Mouse (Mus musculus): ENCODE data around the gene Clpb. TPM values are rescaled to one million over a fixed set of nuclear protein-coding genes. Genes with fewer than 3 reads are reported as not detected.

The Clpb gene
- polyA plus RNA-seq, 1 experiment from 2014 or later, result 21.3 TPM

DNA sequence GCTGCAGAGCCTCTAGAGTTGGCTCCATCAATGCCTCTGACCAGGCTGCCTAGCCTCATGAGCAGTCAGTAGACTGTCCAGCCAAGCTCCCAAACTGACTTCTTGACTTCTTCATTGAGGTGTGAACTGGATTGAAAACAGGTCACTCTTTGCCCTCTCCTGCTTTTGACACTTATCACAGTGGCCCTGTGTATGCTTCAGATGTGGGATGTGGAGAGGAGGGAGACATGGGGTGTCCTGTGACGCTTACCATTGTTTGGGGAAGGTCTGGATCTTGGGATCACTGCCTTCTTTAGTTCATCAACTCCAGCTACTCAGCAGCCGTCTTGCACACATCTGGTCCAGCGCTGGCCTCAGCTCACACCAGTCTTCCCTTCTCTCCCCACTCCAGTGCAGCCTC is 36.9 kb downstream of the Clpb start:
- Histone ChIP-seq H3K36me3 (ENCODE audit: control insufficient read depth, insufficient read depth) (no peaks in the 10 kb centered on the region), H3K9ac (ENCODE audit: low read depth, low read length) (no peak overlapping the region), H3K27me3 (ENCODE audit: control insufficient read depth, insufficient read depth, low read depth, low read length) (no peaks in the 10 kb centered on the region), H3K9me3 (replicated peaks; ENCODE audit: control insufficient read depth, low read length) (no peaks in the 10 kb centered on the region), H3K27ac (ENCODE audit: low read length) (no peak overlapping the region), H3K4me2 (ENCODE audit: low read depth, low read length) (no peak overlapping the region), H3K4me1 (ENCODE audit: control insufficient read depth, low read depth, low read length) (peaks cover 11% of the 10 kb centered on the region), H3K4me3 (ENCODE audit: low read depth, low read length) (no peak overlapping the region)
- no peak for ATAC-seq (ENCODE audit: low read depth)
- 72% methylated on average over 3 of the region's 3 CpGs for WGBS (ENCODE audit: insufficient replicate concordance)

DNA sequence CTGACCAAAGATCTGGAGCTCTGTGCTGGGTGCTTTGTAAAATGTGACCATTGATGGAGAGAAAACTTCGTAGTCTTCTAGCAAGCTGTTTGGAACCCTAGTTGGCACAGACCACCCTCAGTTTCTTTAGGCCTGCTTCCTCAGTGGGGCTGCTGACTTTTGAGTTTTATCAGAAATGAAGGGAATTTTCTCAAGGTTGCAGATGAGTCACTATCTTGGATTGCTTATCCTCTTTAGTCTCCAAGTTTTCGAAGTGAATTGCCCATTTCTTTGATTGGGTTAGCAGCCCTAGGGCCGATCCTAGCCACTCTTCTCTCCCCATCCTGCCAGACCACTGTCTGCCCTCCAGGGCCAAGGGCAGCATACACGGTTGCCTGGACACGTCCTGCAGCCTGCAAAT is 39.3 kb downstream of the Clpb start:
- no peak overlapping the region for H3K27ac ChIP-seq (ENCODE audit: low read length)
- H3K27me3 ChIP-seq (ENCODE audit: control insufficient read depth, insufficient read depth, low read depth, low read length), result no peaks in the 10 kb centered on the region
- no peak overlapping the region for H3K4me2 ChIP-seq (ENCODE audit: low read depth, low read length)
- ATAC-seq (ENCODE audit: low read depth), result no peak
- H3K36me3 ChIP-seq (ENCODE audit: control insufficient read depth, insufficient read depth), result no peaks in the 10 kb centered on the region
- no peak overlapping the region for H3K4me3 ChIP-seq (ENCODE audit: low read depth, low read length)
- no peak overlapping the region for H3K9ac ChIP-seq (ENCODE audit: low read depth, low read length)
- H3K4me1 ChIP-seq (ENCODE audit: control insufficient read depth, low read depth, low read length), result peaks cover 2% of the 10 kb centered on the region; the same call in 1 of the 2 replicates
- WGBS (ENCODE audit: insufficient replicate concordance), result 68% methylated on average over 5 of the region's 5 CpGs
- no peaks in the 10 kb centered on the region for H3K9me3 ChIP-seq (replicated peaks; ENCODE audit: control insufficient read depth, low read length)

DNA sequence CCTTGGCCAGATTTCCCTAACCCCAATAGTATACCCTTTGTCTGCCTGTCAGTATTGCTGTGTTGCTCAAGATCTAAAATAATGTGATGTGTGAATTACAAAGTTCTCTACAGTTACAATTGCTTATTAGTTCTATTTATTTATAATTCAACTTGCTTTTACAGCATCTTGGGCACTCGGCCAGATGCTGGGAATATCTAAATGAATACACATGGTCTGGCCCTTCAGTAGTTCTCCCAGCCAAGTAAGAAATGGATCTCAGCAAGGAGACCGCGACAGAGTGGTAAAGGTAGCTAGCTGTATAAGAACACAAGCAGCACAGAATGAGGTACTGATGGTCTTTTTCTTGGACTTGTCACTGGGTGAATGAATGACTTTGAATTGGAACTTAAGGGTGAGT is 46.2 kb downstream of the Clpb start:
- Histone ChIP-seq H3K36me3 (ENCODE audit: control insufficient read depth, insufficient read depth) (no peaks in the 10 kb centered on the region; the same call in 1 of the 2 replicates), H3K4me3 (ENCODE audit: low read depth, low read length) (no peak overlapping the region), H3K9me3 (replicated peaks; ENCODE audit: control insufficient read depth, low read length) (no peaks in the 10 kb centered on the region), H3K4me2 (ENCODE audit: low read depth, low read length) (no peak overlapping the region), H3K27me3 (ENCODE audit: control insufficient read depth, insufficient read depth, low read depth, low read length) (no peaks in the 10 kb centered on the region), H3K9ac (ENCODE audit: low read depth, low read length) (no peak overlapping the region), H3K27ac (ENCODE audit: low read length) (no peak overlapping the region), H3K4me1 (ENCODE audit: control insufficient read depth, low read depth, low read length) (no peaks in the 10 kb centered on the region)
- 77% methylated on average over 3 of the region's 3 CpGs for WGBS (ENCODE audit: insufficient replicate concordance)
- no peak for ATAC-seq (ENCODE audit: low read depth)

- no peaks in the 10 kb centered on the region for H3K4me1 ChIP-seq (ENCODE audit: control insufficient read depth, low read depth, low read length)
- H3K9ac ChIP-seq (ENCODE audit: low read depth, low read length), result no peak overlapping the region
- no peak for ATAC-seq (ENCODE audit: low read depth)
- no peak overlapping the region for H3K4me2 ChIP-seq (ENCODE audit: low read depth, low read length)
- WGBS (ENCODE audit: insufficient replicate concordance), result 42% methylated on average over 5 of the region's 5 CpGs
- H3K27ac ChIP-seq (ENCODE audit: low read length), result no peak overlapping the region
- H3K4me3 ChIP-seq (ENCODE audit: low read depth, low read length), result no peak overlapping the region
- no peaks in the 10 kb centered on the region for H3K9me3 ChIP-seq (replicated peaks; ENCODE audit: control insufficient read depth, low read length)
- no peaks in the 10 kb centered on the region; the same call in 1 of the 2 replicates for H3K36me3 ChIP-seq (ENCODE audit: control insufficient read depth, insufficient read depth)
- no peaks in the 10 kb centered on the region for H3K27me3 ChIP-seq (ENCODE audit: control insufficient read depth, insufficient read depth, low read depth, low read length)
Measured at GRCm38 (mm10) chr7:101710236-101710635, 46.8 kb downstream of the Clpb start.

DNA sequence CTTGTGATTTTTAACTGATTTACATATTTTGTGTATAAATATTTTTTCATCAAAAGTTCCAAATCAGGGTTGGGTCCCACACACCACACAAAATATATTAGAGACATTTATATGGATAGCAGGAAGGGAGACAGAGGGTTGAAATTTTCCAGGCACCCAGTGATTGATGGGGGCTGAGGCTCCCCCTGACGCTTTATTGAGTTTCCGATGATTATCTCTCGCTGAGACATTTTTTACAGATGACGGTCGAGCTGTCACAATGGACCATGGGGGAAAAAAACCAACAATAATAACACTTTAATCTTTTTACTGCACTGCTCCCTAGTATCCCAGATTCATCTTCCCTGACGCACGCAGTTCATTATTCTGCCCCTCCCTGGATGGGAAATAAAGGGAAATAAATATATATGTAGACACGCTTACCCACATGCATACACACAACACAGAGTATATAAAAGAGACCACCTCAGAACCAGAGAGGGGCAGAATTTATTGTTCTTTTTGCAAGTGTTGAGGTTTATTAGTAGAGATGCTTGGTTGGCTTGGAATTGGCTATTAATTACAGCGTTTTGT is 50.5 kb downstream of the Clpb start:
- WGBS (ENCODE audit: insufficient replicate concordance), result 78% methylated on average over 9 of the region's 9 CpGs

GRCm38 (mm10) chr7:101715041-101715551 is 51.7 kb downstream of the Clpb start:
- Histone ChIP-seq H3K4me3 (ENCODE audit: low read depth, low read length) (no peak overlapping the region), H3K4me1 (ENCODE audit: control insufficient read depth, low read depth, low read length) (no peaks in the 10 kb centered on the region), H3K9me3 (replicated peaks; ENCODE audit: control insufficient read depth, low read length) (no peaks in the 10 kb centered on the region), H3K9ac (ENCODE audit: low read depth, low read length) (no peak overlapping the region), H3K4me2 (ENCODE audit: low read depth, low read length) (no peak overlapping the region), H3K36me3 (ENCODE audit: control insufficient read depth, insufficient read depth) (no peaks in the 10 kb centered on the region), H3K27ac (ENCODE audit: low read length) (no peak overlapping the region), H3K27me3 (ENCODE audit: control insufficient read depth, insufficient read depth, low read depth, low read length) (no peaks in the 10 kb centered on the region)
- 65% methylated on average over 5 of the region's 5 CpGs for WGBS (ENCODE audit: insufficient replicate concordance)
- ATAC-seq (ENCODE audit: low read depth), result no peak

More for the DNA sequence above, 50.5 kb downstream of the Clpb start:
- H3K4me3 ChIP-seq (ENCODE audit: low read depth, low read length), result no peak overlapping the region
- ATAC-seq (ENCODE audit: low read depth), result no peak
- no peak overlapping the region for H3K4me2 ChIP-seq (ENCODE audit: low read depth, low read length)
- no peaks in the 10 kb centered on the region for H3K27me3 ChIP-seq (ENCODE audit: control insufficient read depth, insufficient read depth, low read depth, low read length)
- H3K9ac ChIP-seq (ENCODE audit: low read depth, low read length), result no peak overlapping the region
- no peak overlapping the region for H3K27ac ChIP-seq (ENCODE audit: low read length)
- H3K9me3 ChIP-seq (replicated peaks; ENCODE audit: control insufficient read depth, low read length), result no peaks in the 10 kb centered on the region
- H3K4me1 ChIP-seq (ENCODE audit: control insufficient read depth, low read depth, low read length), result no peaks in the 10 kb centered on the region
- H3K36me3 ChIP-seq (ENCODE audit: control insufficient read depth, insufficient read depth), result no peaks in the 10 kb centered on the region; the same call in 1 of the 2 replicates

DNA sequence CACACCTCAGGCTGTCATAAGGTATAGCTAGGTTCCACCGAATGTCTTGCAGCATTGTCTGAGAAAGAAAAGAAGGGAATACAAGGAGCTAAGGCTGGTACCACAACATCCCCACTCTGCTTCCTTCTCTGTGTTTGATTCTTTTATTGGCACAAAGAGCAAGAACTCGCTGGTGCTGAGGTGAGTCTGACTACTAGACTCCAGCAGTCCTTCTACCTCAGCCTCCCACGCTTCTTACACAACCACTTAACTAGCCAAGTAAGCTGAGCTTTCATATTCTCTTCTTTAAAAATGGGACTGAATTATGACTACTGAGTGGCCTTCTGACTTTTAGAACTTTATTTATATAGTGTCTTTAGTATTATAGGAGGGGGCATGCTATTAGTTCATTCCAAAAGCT is 56.9 kb downstream of the Clpb start:
- Histone ChIP-seq H3K9ac (ENCODE audit: low read depth, low read length) (no peak overlapping the region), H3K4me1 (ENCODE audit: control insufficient read depth, low read depth, low read length) (no peaks in the 10 kb centered on the region), H3K4me3 (ENCODE audit: low read depth, low read length) (no peak overlapping the region), H3K27ac (ENCODE audit: low read length) (no peak overlapping the region), H3K27me3 (ENCODE audit: control insufficient read depth, insufficient read depth, low read depth, low read length) (no peaks in the 10 kb centered on the region), H3K36me3 (ENCODE audit: control insufficient read depth, insufficient read depth) (no peaks in the 10 kb centered on the region), H3K9me3 (replicated peaks; ENCODE audit: control insufficient read depth, low read length) (no peaks in the 10 kb centered on the region), H3K4me2 (ENCODE audit: low read depth, low read length) (no peak overlapping the region)
- 74% methylated on average over 3 of the region's 3 CpGs for WGBS (ENCODE audit: insufficient replicate concordance)
- ATAC-seq (ENCODE audit: low read depth), result no peak

DNA sequence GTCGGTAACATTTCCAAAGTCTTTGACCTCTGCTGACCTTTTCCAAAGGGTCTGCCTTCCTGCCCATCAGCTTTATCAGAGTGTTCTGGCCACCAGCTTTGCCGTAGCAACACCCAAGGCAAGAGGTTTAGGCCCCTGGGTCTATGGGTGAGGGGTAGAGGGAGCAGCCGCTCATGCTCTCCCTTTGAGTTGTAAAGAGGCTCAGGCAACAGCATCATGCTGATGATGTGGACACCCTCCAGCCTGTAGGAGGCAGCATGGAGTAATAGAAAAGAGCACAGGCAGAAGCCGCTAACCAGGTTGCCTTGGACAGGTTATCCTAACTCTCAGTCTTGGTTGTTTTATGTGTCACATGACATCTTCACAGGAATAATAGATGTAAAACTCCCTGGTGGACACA is 61.6 kb downstream of the Clpb start:
- Histone ChIP-seq H3K4me3 (ENCODE audit: low read depth, low read length) (no peak overlapping the region), H3K4me2 (ENCODE audit: low read depth, low read length) (no peak overlapping the region), H3K9ac (ENCODE audit: low read depth, low read length) (no peak overlapping the region), H3K9me3 (replicated peaks; ENCODE audit: control insufficient read depth, low read length) (no peaks in the 10 kb centered on the region), H3K36me3 (ENCODE audit: control insufficient read depth, insufficient read depth) (no peaks in the 10 kb centered on the region), H3K27me3 (ENCODE audit: control insufficient read depth, insufficient read depth, low read depth, low read length) (no peaks in the 10 kb centered on the region), H3K4me1 (ENCODE audit: control insufficient read depth, low read depth, low read length) (no peaks in the 10 kb centered on the region), H3K27ac (ENCODE audit: low read length) (no peak overlapping the region)
- no peak for ATAC-seq (ENCODE audit: low read depth)
- WGBS (ENCODE audit: insufficient replicate concordance), result 71% methylated on average over 4 of the region's 4 CpGs

DNA sequence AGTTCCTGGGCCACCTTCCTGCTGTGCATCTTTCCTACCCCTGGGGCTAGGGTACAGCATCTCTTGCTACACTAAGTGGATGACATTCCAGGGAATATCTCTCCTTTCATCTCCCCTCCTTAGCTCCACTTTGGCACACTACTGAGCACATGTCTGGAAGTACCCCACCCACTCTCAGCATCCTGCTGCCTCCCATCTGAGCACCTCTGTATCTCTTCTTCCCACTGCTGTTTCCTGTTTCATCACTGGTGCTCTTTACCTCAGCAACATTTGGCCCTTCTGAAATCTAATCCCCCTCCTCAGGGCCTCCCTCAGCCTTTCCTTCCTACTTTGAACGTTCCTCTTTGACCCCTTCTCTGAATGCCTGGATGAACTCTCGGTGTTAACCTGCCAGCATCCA is 63.5 kb downstream of the Clpb start:
- Histone ChIP-seq H3K27ac (ENCODE audit: low read length) (no peak overlapping the region), H3K4me3 (ENCODE audit: low read depth, low read length) (no peak overlapping the region), H3K9ac (ENCODE audit: low read depth, low read length) (no peak overlapping the region), H3K27me3 (ENCODE audit: control insufficient read depth, insufficient read depth, low read depth, low read length) (no peaks in the 10 kb centered on the region), H3K36me3 (ENCODE audit: control insufficient read depth, insufficient read depth) (no peaks in the 10 kb centered on the region), H3K4me2 (ENCODE audit: low read depth, low read length) (no peak overlapping the region), H3K9me3 (replicated peaks; ENCODE audit: control insufficient read depth, low read length) (no peaks in the 10 kb centered on the region), H3K4me1 (ENCODE audit: control insufficient read depth, low read depth, low read length) (no peaks in the 10 kb centered on the region)
- 41% methylated on average over 2 of the region's 2 CpGs for WGBS (ENCODE audit: insufficient replicate concordance)
- no peak for ATAC-seq (ENCODE audit: low read depth)
